Mouse (Mus musculus) adrenal gland, postnatal 4 days (tissue): ENCODE data around the gene Maip1. TPM values are rescaled to one million over a fixed set of nuclear protein-coding genes. Genes with fewer than 3 reads are reported as not detected.
A peak's percentile ranks its signal among the peaks of the same experiment; 100 is the strongest.

Source experiments
- DNase-seq, 2 experiments: peaks; one replicate each; pipeline ENCODE4 v3.0.0; 2021 to 2022; ENCODE audit warnings: low spot score in 2 of 2, mixed read lengths in 2 of 2
- total RNA-seq, 2 experiments: library from RNA; stranded (reverse); gene quantifications; 2 replicates each; pipeline ENCODE4 v1.2.3; 2021

Maip1 gene
- total RNA-seq, 2 experiments from 2014 or later, result 17.5 to 18.0 TPM

GRCm38 (mm10) chr1:57423696-57424095 is 17.6 kb downstream of the Maip1 start:
- no peak for DNase-seq

- peak; percentile 39 to 65 for DNase-seq
Measured at GRCm38 (mm10) chr1:57428368-57429308, 22.5 kb downstream of the Maip1 start.

- DNase-seq, result no peak
Measured at GRCm38 (mm10) chr1:57429786-57430483, 23.8 kb downstream of the Maip1 start.

GRCm38 (mm10) chr1:57433141-57433540 is 27.0 kb downstream of the Maip1 start:
- DNase-seq, result no peak

DNA sequence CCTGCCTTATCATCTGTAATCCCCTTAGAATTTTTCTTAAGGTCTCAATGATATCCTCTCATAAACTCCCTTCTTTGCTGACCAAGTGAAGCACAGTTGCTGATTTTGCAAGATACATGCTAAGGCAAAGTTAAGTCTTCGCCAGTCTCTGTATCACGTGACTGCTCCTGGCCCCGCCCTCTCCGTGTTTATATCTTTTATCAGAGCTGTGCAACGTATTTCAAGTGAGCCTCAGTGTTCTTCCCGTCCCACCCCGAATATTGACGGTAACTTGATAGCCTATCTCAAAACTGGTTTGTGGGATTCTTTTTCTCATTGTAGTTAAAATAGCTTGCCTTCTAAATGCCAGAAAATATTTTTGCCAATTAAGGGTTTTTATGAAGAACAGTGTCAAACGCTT is 30.3 kb downstream of the Maip1 start:
- no peak for DNase-seq

DNA sequence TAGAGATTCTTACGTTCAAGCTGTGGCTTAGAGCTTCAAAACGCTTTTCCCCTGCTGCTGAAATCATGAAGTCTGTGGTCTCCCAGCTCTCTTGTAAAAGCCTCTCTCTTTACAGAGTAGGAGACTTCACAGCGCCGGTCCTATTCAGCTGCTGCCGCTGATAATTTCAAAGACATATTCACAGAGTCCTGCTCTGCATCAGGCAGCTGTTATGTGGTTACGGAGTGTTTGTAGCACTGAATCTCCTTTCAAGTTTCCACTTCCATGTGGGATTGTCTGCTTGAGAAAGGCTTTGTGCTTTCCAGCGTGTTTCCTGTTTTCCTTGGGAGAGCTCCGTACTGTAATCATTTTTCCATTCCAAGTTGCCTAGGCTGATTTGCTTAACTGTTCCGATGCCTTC is 30.8 kb downstream of the Maip1 start:
- no peak for DNase-seq

DNA sequence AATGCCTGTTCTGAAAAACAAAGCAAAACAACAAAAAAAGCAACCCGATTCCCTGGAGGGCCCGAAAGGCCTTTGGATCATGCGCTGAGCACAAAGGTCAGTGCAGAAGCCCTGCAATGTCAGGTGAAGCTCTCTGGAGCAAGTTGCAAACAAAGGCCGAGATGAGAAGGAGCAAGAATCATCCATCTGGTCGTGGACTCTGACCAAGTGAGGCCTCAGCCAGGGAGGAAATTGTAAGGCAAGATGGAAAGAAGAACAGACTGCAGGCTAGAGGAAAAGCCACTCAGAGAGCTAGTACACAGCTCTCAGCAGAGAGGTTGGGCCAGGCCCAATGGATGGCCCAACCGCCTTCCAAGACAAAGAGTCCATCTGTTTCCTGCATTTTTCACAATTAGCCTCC is 32.9 kb downstream of the Maip1 start:
- DNase-seq, result no peak

GRCm38 (mm10) chr1:57440771-57441170 is 34.6 kb downstream of the Maip1 start:
- DNase-seq, result no peak

- no peak for DNase-seq
Measured at GRCm38 (mm10) chr1:57445679-57446078, 39.6 kb downstream of the Maip1 start.

GRCm38 (mm10) chr1:57450241-57450640 is 44.1 kb downstream of the Maip1 start:
- DNase-seq, result no peak

DNA sequence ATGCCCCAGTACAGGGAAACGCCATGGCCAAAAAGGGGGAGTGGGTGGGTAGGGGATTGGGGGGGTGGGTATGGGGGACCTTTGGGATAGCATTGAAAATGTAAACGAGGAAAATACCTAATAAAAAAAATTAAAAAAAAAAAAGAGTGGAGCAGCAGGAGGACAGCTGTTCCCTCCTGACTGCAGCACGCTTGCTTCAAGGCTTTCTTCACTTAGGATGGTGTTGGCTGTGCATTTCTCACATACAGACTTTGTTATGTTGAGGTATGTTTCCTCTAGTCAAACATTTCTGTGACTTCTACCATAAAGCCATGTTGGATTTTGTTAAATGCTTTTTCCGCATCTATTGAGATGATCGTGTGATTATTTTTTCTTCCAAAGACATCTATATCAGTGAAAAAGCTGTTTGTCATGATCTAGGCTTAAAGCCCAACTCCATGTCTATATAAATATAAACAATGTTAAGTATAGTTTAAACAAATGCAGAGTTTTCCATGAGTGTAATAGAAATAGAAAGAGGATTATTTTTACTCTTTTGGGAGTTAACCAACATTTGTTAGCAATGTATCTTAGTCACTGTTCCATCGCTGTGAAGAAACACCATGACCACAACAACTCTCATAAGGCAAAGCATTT is 54.3 kb downstream of the Maip1 start:
- DNase-seq, result no peak

Other genes starting within 250 kb of the Maip1 start
- gene 1700066M21Rik, start 28.7 kb upstream of the Maip1 start, total RNA-seq, result 1 to 10 TPM; 6.7 to 7.5 TPM
- gene Tyw5, start 773 bp downstream of the Maip1 start, total RNA-seq, result 10 to 100 TPM; 19.6 to 25.5 TPM